Mouse (Mus musculus): ENCODE data around the gene Fam19a1.

The Fam19a1 gene

GRCm38 (mm10) chr6:96441971-96442370 is 329.0 kb downstream of the Fam19a1 start:
- DNase-seq, result no peak

GRCm38 (mm10) chr6:96447466-96447865 is 334.5 kb downstream of the Fam19a1 start:
- no peak for DNase-seq

GRCm38 (mm10) chr6:96456266-96456665 is 343.3 kb downstream of the Fam19a1 start:
- DNase-seq, result no peak

- no peak for DNase-seq
These were observed 344.8 kb downstream of the Fam19a1 start for GRCm38 (mm10) chr6:96457590-96458259.

- DNase-seq, result no peak
These were observed 346.1 kb downstream of the Fam19a1 start for GRCm38 (mm10) chr6:96459041-96459440.

DNA sequence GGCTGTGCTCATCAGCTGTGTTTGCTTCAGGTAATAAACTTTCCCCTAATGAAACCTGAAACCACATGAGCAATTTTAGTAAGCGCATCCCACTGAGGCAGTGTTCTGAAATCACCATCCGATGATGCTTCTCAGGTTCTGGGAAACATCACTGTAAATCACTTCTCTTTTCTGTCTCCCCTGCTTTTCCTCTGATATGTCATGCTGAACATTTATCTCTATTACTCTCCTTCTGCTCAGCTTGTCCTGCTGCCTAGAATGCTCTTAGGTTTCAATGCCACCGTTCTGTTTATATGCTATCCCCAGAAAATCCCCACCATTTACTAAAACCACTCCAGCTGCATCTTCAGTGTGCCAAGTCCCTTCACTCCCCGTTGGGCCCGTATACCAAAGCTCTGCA is 386.5 kb downstream of the Fam19a1 start:
- DNase-seq, result no peak

DNA sequence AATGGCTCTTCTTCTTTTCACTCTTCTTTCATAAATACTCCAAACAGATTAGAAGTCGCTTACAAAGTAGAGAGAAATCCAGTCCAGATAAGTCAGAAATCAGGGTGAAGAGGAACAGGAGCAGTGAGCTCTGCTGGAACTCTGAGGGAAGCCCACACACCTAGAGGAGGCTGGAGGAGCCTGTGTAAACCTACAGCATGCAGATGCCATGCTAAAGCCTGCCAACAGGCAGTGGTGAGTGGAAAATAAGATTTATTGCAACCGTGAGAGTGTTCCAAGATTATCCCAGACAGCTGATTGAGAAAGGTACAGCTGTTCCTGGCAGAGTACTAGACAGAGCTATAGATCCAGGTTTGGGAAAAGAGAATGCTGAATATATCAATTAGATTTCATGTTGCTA is 428.6 kb downstream of the Fam19a1 start:
- DNase-seq, result no peak

DNA sequence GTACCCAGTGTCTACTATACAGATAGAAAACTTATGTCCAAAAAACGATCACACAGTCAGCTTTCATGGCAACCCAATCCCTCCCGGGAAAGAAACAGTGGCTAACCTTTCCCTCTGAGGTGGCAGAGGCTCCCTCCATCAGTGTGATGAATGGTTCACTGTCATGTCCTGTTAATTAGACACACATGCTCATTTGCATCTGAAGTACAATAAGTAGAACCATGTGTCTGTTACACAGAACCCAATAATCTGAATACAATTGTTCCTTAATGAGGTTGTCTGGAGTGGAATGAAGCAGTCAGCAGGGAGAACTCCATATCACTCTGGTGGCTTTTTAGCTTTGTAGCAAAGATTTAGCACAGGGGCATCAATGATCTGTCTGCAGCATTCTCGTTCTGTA is 431.9 kb downstream of the Fam19a1 start:
- no peak for DNase-seq

DNA sequence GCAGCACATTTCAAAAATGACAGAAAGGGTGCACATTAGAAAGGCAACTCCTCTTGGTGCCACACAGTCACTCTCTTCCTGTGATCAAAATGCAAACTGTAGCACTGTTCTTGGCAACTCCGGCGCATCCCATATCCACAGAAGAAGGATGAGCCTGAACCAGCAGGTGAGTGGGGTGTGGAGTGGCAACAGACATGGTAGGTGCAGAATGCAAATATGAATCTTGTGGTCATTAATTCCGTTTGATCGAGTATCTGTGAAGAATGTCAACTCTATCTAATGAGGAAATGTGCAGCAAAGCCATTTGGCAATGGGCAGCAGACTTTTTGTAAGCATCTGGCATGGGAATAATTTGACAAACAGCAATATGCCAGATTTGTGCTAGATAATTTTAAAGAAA is 437.5 kb downstream of the Fam19a1 start:
- DNase-seq, result no peak

GRCm38 (mm10) chr6:96578649-96579048 is 465.7 kb downstream of the Fam19a1 start:
- DNase-seq, result no peak

DNA sequence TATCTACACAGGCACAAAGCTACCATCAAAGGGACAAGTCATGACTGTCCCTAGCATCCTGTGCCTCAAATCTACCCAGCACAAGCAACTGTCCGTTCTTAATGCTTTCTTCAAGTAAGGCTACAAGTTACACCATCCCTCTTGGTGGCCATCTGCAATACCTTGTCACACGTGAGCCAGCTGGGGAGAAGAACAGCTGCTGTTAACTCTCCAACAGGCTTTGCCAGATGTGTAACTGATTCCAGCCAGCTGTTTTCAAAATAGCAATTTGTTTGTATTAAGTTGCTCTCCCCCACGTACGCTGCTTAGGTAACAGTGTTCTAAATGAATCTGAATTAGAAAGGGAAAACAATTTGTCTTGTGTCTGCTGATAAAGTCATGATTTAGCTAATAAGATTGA is 467.8 kb downstream of the Fam19a1 start:
- no peak for DNase-seq

GRCm38 (mm10) chr6:96581187-96581586 is 468.2 kb downstream of the Fam19a1 start:
- DNase-seq, result no peak

GRCm38 (mm10) chr6:96587427-96587826 is 474.5 kb downstream of the Fam19a1 start:
- DNase-seq, result no peak

GRCm38 (mm10) chr6:96593031-96593430 is 480.1 kb downstream of the Fam19a1 start:
- no peak for DNase-seq

GRCm38 (mm10) chr6:96595201-96595600 is 482.2 kb downstream of the Fam19a1 start:
- DNase-seq, result no peak

GRCm38 (mm10) chr6:96624196-96624595 is 511.2 kb downstream of the Fam19a1 start:
- DNase-seq, result no peak

GRCm38 (mm10) chr6:96631518-96631917 is 518.6 kb downstream of the Fam19a1 start:
- no peak for DNase-seq

DNA sequence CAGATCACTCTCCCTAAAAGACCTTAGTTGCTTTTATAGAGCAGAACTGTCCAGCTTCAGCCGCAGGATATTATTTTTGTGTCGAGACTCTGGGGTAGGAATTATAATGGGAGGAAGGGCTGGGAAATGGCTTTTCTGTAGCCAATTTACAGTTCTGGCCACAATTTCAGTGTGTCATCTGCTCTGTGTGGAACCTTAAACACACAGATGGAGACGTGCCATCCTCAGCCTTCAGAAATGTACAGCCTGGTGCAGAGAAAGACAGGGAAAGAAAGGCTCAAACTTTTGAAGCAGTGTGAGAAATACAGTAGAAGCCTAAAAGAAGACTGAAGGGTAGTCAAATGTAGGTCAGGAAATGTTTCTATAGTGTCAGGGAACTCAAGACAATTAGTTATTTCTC is 519.3 kb downstream of the Fam19a1 start:
- DNase-seq, result no peak

GRCm38 (mm10) chr6:96635663-96636062 is 522.7 kb downstream of the Fam19a1 start:
- DNase-seq, result no peak

DNA sequence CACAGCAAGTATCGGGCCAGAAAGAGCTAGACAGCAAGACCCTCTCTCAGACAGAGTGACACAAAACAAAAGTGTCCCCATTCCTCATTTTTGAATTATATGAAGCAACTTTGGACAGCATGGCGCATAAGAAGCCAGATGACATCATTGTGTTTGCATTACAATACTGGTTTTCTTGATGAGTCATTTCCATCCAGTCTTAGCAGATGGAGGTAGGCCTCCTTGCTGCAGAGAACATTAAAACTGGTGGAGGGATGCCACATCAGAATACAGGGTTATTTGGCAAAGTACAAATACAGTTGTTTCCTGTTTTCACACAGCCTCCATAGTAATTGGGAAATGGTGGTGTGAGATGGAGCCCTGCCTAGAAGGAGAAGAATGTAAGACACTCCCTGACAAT is 535.8 kb downstream of the Fam19a1 start:
- DNase-seq, result no peak

DNA sequence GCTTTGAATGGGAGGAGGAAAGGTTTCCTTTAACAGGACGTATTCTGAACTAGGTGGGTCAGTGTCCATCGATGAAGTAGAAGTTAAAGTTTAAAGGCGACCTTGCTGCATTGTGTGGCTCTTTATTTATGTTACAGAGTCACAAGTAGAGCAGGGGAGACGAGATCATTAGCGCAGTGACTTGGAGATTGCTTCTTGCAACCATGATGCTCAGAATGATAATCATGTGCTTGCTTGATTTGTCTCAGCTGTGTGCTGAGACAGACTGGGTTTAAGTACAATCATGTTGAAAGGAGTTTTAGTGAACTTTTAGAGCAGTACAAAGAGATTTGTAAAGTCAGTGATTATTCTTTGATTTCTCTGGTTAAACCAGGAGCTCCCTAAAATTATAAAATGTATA is 536.3 kb downstream of the Fam19a1 start:
- no peak for DNase-seq

GRCm38 (mm10) chr6:96666311-96666710 is 553.4 kb downstream of the Fam19a1 start:
- DNase-seq, result no peak

DNA sequence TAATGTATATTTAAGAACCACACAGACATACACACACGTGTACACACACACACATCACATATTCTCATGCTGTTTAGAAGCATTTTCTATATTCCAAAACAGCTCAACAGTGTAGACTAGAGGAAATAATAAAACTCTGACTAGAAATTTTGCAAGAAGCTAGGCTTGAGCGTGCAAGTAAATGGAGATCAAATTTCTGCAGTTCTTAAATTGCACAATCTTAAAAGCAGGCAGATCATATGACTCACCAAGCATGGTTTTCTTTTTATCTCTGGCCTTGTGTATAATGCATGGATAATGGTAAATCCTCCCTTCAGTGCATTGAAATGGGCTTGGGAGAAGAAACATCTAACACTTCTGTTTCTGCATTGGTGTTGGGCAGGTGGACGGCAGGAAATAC is 564.9 kb downstream of the Fam19a1 start:
- DNase-seq, result no peak

All from kidney, adult 11 months (tissue).